Mouse (Mus musculus) MEL (cell line): ENCODE results near the gene Pbx4. TPM values are rescaled to one million over a fixed set of nuclear protein-coding genes. Genes with fewer than 3 reads are reported as not detected.

Experiments used
- DNase-seq: peaks from one replicate; pipeline ENCODE4 v3.0.0; 2011; ENCODE audit warnings: low read depth, low spot score
- H3K27ac ChIP-seq: 2 replicates; pipeline ENCODE4 v1.5.1; 2012; ENCODE audit warnings: low read depth, mild to moderate bottlenecking, control low read depth, low read length, moderate library complexity; ENCODE audit not compliant: control insufficient read depth
- H3K27me3 ChIP-seq, 2 experiments: fragments of 150-350 bp in 1 of 2; sonication (generic) in 1 of 2; 2 replicates each; pipeline ENCODE4 v1.6.1; 2012; ENCODE audit warnings: low read length in 2 of 2, mild to moderate bottlenecking in 2 of 2, improper control_type of control experiment in 1 of 2, moderate library complexity in 1 of 2; ENCODE audit not compliant: insufficient read depth in 2 of 2, control insufficient read depth in 1 of 2
- H3K36me3 ChIP-seq, 2 experiments: 2 replicates each; pipeline ENCODE4 v1.6.1; 2012 to 2014; ENCODE audit warnings: low read length in 2 of 2, improper control_type of control experiment in 1 of 2, inconsistent platforms in 1 of 2, mild to moderate bottlenecking in 1 of 2; ENCODE audit not compliant: insufficient read depth in 2 of 2, control insufficient read depth in 1 of 2
- H3K4me1 ChIP-seq, 2 experiments: fragments of 150-350 bp in 1 of 2; sonication (generic) in 1 of 2; 2 replicates each; pipeline ENCODE4 v1.6.1; 2012; ENCODE audit warnings: low read length in 2 of 2, improper control_type of control experiment in 1 of 2, mild to moderate bottlenecking in 1 of 2; ENCODE audit not compliant: insufficient read depth in 2 of 2, control insufficient read depth in 1 of 2
- H3K4me3 ChIP-seq, 2 experiments: fragments of 150-350 bp in 1 of 2; sonication (generic) in 1 of 2; 2 replicates each; pipeline ENCODE4 v1.5.1; 2012; ENCODE audit warnings: low read depth in 2 of 2, low read length in 2 of 2, mild to moderate bottlenecking in 2 of 2, moderate library complexity in 2 of 2, control low read depth in 1 of 2, improper control_type of control experiment in 1 of 2; ENCODE audit not compliant: control insufficient read depth in 1 of 2, insufficient read depth in 1 of 2
- H3K79me2 ChIP-seq: 2 replicates; pipeline ENCODE4 v1.6.1; 2012; ENCODE audit warnings: mild to moderate bottlenecking, low read length, moderate library complexity; ENCODE audit not compliant: control insufficient read depth, poor library complexity, insufficient read depth
- H3K9ac ChIP-seq: 2 replicates; pipeline ENCODE4 v1.6.1; 2012; ENCODE audit warnings: low read depth, mild to moderate bottlenecking, control low read depth, low read length, moderate library complexity; ENCODE audit not compliant: control insufficient read depth, poor library complexity, severe bottlenecking
- H3K9me3 ChIP-seq: fragments of 150-350 bp; sonication (generic); replicated peaks from 2 replicates; pipeline ENCODE4 v1.6.1; 2012; ENCODE audit warnings: mild to moderate bottlenecking, low read length, improper control_type of control experiment, moderate library complexity; ENCODE audit not compliant: insufficient read depth
- BHLHE40 ChIP-seq: IDR thresholded peaks from 2 replicates; pipeline ENCODE4 v1.6.1; 2012; ENCODE audit warnings: low read depth, mild to moderate bottlenecking, inconsistent platforms, low read length, improper control_type of control experiment, borderline replicate concordance
- CHD1 ChIP-seq: IDR thresholded peaks from 2 replicates; pipeline ENCODE4 v1.6.1; 2012; ENCODE audit warnings: low read depth, mild to moderate bottlenecking, inconsistent platforms, low read length, improper control_type of control experiment
- CHD2 ChIP-seq: IDR thresholded peaks from 2 replicates; pipeline ENCODE4 v1.6.1; 2011; ENCODE audit warnings: low read length, improper control_type of control experiment
- E2F4 ChIP-seq: IDR thresholded peaks from 2 replicates; pipeline ENCODE4 v1.6.1; 2011; ENCODE audit warnings: low read depth, low read length, improper control_type of control experiment, borderline replicate concordance
- ELF1 ChIP-seq: IDR thresholded peaks from 2 replicates; pipeline ENCODE4 v1.6.1; 2014; ENCODE audit warnings: low read depth, mild to moderate bottlenecking, inconsistent platforms, low read length, improper control_type of control experiment, moderate library complexity
- ETS1 ChIP-seq: IDR thresholded peaks from 2 replicates; pipeline ENCODE4 v1.6.1; 2012; ENCODE audit warnings: low read depth, mild to moderate bottlenecking, inconsistent platforms, low read length, improper control_type of control experiment, moderate library complexity
- GABPA ChIP-seq: IDR thresholded peaks from 2 replicates; pipeline ENCODE4 v1.6.1; 2012; ENCODE audit warnings: low read depth, mild to moderate bottlenecking, inconsistent platforms, low read length, improper control_type of control experiment, moderate library complexity
- HCFC1 ChIP-seq: IDR thresholded peaks from 2 replicates; pipeline ENCODE4 v1.6.1; 2012; ENCODE audit warnings: low read depth, mild to moderate bottlenecking, inconsistent platforms, low read length, improper control_type of control experiment, moderate library complexity
- JUND ChIP-seq: IDR thresholded peaks from 2 replicates; pipeline ENCODE4 v1.6.1; 2011; ENCODE audit warnings: low read depth, mild to moderate bottlenecking, improper control_type of control experiment, low read length
- KAT2A ChIP-seq: conservative IDR thresholded peaks from 2 replicates; pipeline ENCODE4 v1.6.1; 2012; ENCODE audit warnings: low read depth, low read length, improper control_type of control experiment, inconsistent platforms
- MAFK ChIP-seq: IDR thresholded peaks from 2 replicates; pipeline ENCODE4 v1.6.1; 2011; ENCODE audit warnings: low read depth, mild to moderate bottlenecking, low read length, improper control_type of control experiment, borderline replicate concordance
- MAX ChIP-seq: IDR thresholded peaks from 2 replicates; pipeline ENCODE4 v1.6.1; 2011; ENCODE audit warnings: low read length, improper control_type of control experiment
- MAZ ChIP-seq: IDR thresholded peaks from 2 replicates; pipeline ENCODE4 v1.6.1; 2012; ENCODE audit warnings: low read depth, mild to moderate bottlenecking, inconsistent platforms, low read length, improper control_type of control experiment
- MEF2A ChIP-seq: IDR thresholded peaks from 2 replicates; pipeline ENCODE4 v1.6.1; 2014; ENCODE audit warnings: low read depth, mild to moderate bottlenecking, inconsistent platforms, low read length, improper control_type of control experiment; ENCODE audit not compliant: poor library complexity, insufficient replicate concordance, severe bottlenecking; ENCODE audit errors: extremely low read depth
- MYB ChIP-seq: IDR thresholded peaks from 2 replicates; pipeline ENCODE4 v1.6.1; 2011; ENCODE audit warnings: mild to moderate bottlenecking, low read depth, low read length, improper control_type of control experiment
- MYC ChIP-seq: IDR thresholded peaks from 2 replicates; pipeline ENCODE4 v1.6.1; 2011; ENCODE audit warnings: low read depth, mild to moderate bottlenecking, low read length, improper control_type of control experiment, moderate library complexity
- NRF1 ChIP-seq: IDR thresholded peaks from 2 replicates; pipeline ENCODE4 v1.6.1; 2014; ENCODE audit warnings: low read depth, mild to moderate bottlenecking, inconsistent platforms, low read length, improper control_type of control experiment, moderate library complexity; ENCODE audit not compliant: poor library complexity, insufficient read depth, severe bottlenecking
- POLR2A ChIP-seq, 2 experiments: IDR thresholded peaks; 2 replicates each; pipeline ENCODE4 v1.6.1; 2011 to 2012; ENCODE audit warnings: low read length in 2 of 2, mild to moderate bottlenecking in 2 of 2, control low read depth in 1 of 2, improper control_type of control experiment in 1 of 2, low read depth in 1 of 2, moderate library complexity in 1 of 2; ENCODE audit not compliant: control insufficient read depth in 1 of 2, insufficient read depth in 1 of 2, poor library complexity in 1 of 2
- POLR2AphosphoS2 ChIP-seq: IDR thresholded peaks from 2 replicates; pipeline ENCODE4 v1.6.1; 2011; ENCODE audit warnings: low read length, improper control_type of control experiment
- POLR2AphosphoS5 ChIP-seq: IDR thresholded peaks from 2 replicates; pipeline ENCODE4 v1.6.1; 2012; ENCODE audit warnings: low read depth, borderline replicate concordance, mild to moderate bottlenecking, inconsistent platforms, low read length, moderate library complexity, mixed read lengths
- SIN3A ChIP-seq: IDR thresholded peaks from 2 replicates; pipeline ENCODE4 v1.6.1; 2012; ENCODE audit warnings: low read length, improper control_type of control experiment, inconsistent platforms
- TAL1 ChIP-seq: IDR thresholded peaks from 2 replicates; pipeline ENCODE4 v1.6.1; 2012; ENCODE audit warnings: mild to moderate bottlenecking, inconsistent platforms, low read length, moderate library complexity, mixed read lengths
- TBP ChIP-seq: IDR thresholded peaks from 2 replicates; pipeline ENCODE4 v1.8.0; 2011; ENCODE audit warnings: low read depth, low read length, improper control_type of control experiment
- TCF12 ChIP-seq: IDR thresholded peaks from 2 replicates; pipeline ENCODE4 v1.6.1; 2014; ENCODE audit warnings: low read depth, mild to moderate bottlenecking, inconsistent platforms, low read length, improper control_type of control experiment, moderate library complexity
- UBTF ChIP-seq: IDR thresholded peaks from 2 replicates; pipeline ENCODE4 v1.6.1; 2012; ENCODE audit warnings: low read depth, mild to moderate bottlenecking, inconsistent platforms, low read length, improper control_type of control experiment, moderate library complexity, borderline replicate concordance; ENCODE audit not compliant: insufficient read depth
- USF1 ChIP-seq: IDR thresholded peaks from 2 replicates; pipeline ENCODE4 v1.6.1; 2014; ENCODE audit warnings: low read depth, mild to moderate bottlenecking, inconsistent platforms, low read length, improper control_type of control experiment, moderate library complexity
- USF2 ChIP-seq, 2 experiments: IDR thresholded peaks; 2 replicates each; pipeline ENCODE4 v1.6.1; 2011 to 2012; ENCODE audit warnings: improper control_type of control experiment in 2 of 2, low read length in 2 of 2, borderline replicate concordance in 1 of 2, inconsistent platforms in 1 of 2, low read depth in 1 of 2, mild to moderate bottlenecking in 1 of 2; ENCODE audit not compliant: insufficient read depth in 1 of 2
- ZKSCAN1 ChIP-seq: IDR thresholded peaks from 2 replicates; pipeline ENCODE4 v1.6.1; 2012; ENCODE audit warnings: low read depth, mild to moderate bottlenecking, inconsistent platforms, low read length, improper control_type of control experiment, moderate library complexity
- ZMIZ1 ChIP-seq: IDR thresholded peaks from 2 replicates; pipeline ENCODE4 v1.6.1; 2012; ENCODE audit warnings: low read depth, mild to moderate bottlenecking, inconsistent platforms, low read length, improper control_type of control experiment, moderate library complexity
- ZNF384 ChIP-seq: IDR thresholded peaks from 2 replicates; pipeline ENCODE4 v1.6.1; 2012; ENCODE audit warnings: low read depth, mild to moderate bottlenecking, inconsistent platforms, low read length, improper control_type of control experiment
- polyA plus RNA-seq, 2 experiments: library from polyadenylated mRNA; stranded (reverse) in 1 of 2; unstranded in 1 of 2; fragments of >175 nt in 1 of 2; fragments of >200 nt in 1 of 2; gene quantifications; 2 replicates each; pipeline versions ENCODE4 v1.2.1 to v1.2.4; 2012; ENCODE audit warnings: low replicate concordance in 2 of 2, low read depth in 1 of 2; ENCODE audit not compliant: insufficient read length in 2 of 2, insufficient read depth in 1 of 2, missing spikeins in 1 of 2
- total RNA-seq: library from RNA; depleted of rRNA; stranded (reverse); fragments of 300-350 nt; gene quantifications from 2 replicates; pipeline ENCODE4 v1.2.3, GENCODE M21; 2012

Pbx4 gene
- total and polyA plus RNA-seq, 3 experiments = 9.3 to 15.6 TPM; not detected in 1

DNA sequence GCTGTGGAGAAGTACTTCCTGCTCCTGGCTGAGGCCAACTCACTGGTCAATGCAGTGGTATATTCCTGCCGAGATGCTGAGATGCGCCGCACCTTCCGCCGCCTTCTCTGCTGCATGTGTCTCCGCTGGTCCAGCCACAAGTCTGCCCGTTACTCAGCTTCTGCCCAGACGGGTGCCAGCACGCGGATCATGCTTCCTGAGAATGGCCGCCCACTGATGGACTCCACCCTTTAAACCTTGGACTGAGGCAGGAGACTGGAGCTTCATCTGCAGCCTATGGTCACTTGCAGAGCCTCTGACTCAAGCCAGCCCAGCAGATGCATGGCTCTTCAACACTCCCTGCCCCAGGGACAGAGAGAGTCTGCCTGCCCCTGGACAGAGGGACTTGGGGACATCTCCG is 5.9 kb upstream of the Pbx4 start:
- TF ChIP-seq MAFK (no peak), CHD2 (no peak), MYC (no peak), MAZ (no peak), BHLHE40 (no peak), POLR2AphosphoS5 (no peak), TCF12 (no peak), TBP (no peak), ZMIZ1 (no peak), ZKSCAN1 (no peak), MEF2A (no peak), MYB (no peak), POLR2A (IDR thresholded peaks at IDR 0.05; ENCODE audit: control insufficient read depth in 1 of 2, insufficient read depth in 1 of 2, low read depth in 1 of 2, low read length in 2 of 2, poor library complexity in 1 of 2) (no peak), USF2 (IDR thresholded peaks at IDR 0.05; ENCODE audit: borderline replicate concordance in 1 of 2, insufficient read depth in 1 of 2, low read depth in 1 of 2, low read length in 2 of 2) (no peak), TAL1 (no peak), POLR2AphosphoS2 (no peak), KAT2A (no peak), NRF1 (no peak)
- Histone ChIP-seq H3K36me3 (peaks cover 0 to 3% of the 10 kb centered on the region in 2 experiments; a peak in 1 of 4 replicates), H3K27ac (no peak overlapping the region), H3K9ac (no peak overlapping the region), H3K4me3 (no peak overlapping the region), H3K4me1 (peaks cover 6 to 11% of the 10 kb centered on the region in 2 experiments; a peak in 3 of 4 replicates), H3K27me3 (no peaks in the 10 kb centered on the region), H3K9me3 (no peaks in the 10 kb centered on the region), H3K79me2 (no peaks in the 10 kb centered on the region; the same call in 1 of the 2 replicates)
- no peak for DNase-seq

- no peaks in the 10 kb centered on the region for H3K27me3 ChIP-seq
These were observed 4.9 kb downstream of the Pbx4 start for GRCm38 (mm10) chr8:69837057-69837682.

More at GRCm38 (mm10) chr8:69837057-69837682, 4.9 kb downstream of the Pbx4 start:
- DNase-seq = no peak
- H3K9ac ChIP-seq = no peak overlapping the region
- TF ChIP-seq GABPA = no peak
- TF ChIP-seq JUND = no peak
- no peak for TF ChIP-seq USF1
- TF ChIP-seq HCFC1 = no peak
- TF ChIP-seq POLR2AphosphoS2 = no peak
- TF ChIP-seq E2F4 = no peak
- TF ChIP-seq MAX = no peak
- TF ChIP-seq ZMIZ1 = no peak
- TF ChIP-seq TCF12 = no peak
- no peak for TF ChIP-seq UBTF
- TF ChIP-seq TAL1 = no peak
- no peak for TF ChIP-seq CHD2
- TF ChIP-seq ELF1 = no peak
- no peak for TF ChIP-seq ZNF384
- TF ChIP-seq CHD1 = no peak
- TF ChIP-seq ETS1 = no peak
- TF ChIP-seq MYB = no peak
- no peak for TF ChIP-seq MEF2A
- TF ChIP-seq SIN3A = no peak
- no peak for TF ChIP-seq KAT2A
- H3K36me3 ChIP-seq = no peaks in the 10 kb centered on the region; a peak in 1 of 4 replicates
- H3K27ac ChIP-seq = no peak overlapping the region
- 0 out of 2 replicates have a peak, but pooled peaks cover 1% of the 10 kb centered on the region for H3K79me2 ChIP-seq
- H3K4me1 ChIP-seq = no peaks in the 10 kb centered on the region; a peak in 1 of 4 replicates
- H3K4me3 ChIP-seq = no peak overlapping the region
- H3K9me3 ChIP-seq = no peaks in the 10 kb centered on the region
